Mouse (Mus musculus) G1E (cell line): ENCODE data around the gene Rbpj. TPM values are rescaled to one million over a fixed set of nuclear protein-coding genes. Genes with fewer than 3 reads are reported as not detected.
"Not testable (repeated sequence)": the region's sequence is repeated elsewhere in the genome, so short reads cannot be mapped to it uniquely, and the experiment has no call there.

Source experiments
- ATAC-seq: 2 replicates; pipeline ENCODE4 v1.8.0; 2016; ENCODE audit warnings: mild to moderate bottlenecking; ENCODE audit not compliant: insufficient number of reproducible peaks, poor library complexity, low FRiP score, severe bottlenecking; ENCODE audit errors: extremely low read depth
- DNase-seq: peaks from one replicate; pipeline ENCODE4 v3.0.0; 2012; ENCODE audit warnings: low spot score
- H3K27me3 ChIP-seq: 2 replicates; pipeline ENCODE4 v1.6.1; 2012; ENCODE audit warnings: mild to moderate bottlenecking, low read length, inconsistent platforms; ENCODE audit not compliant: insufficient read depth
- H3K36me3 ChIP-seq: replicated peaks from 2 replicates; pipeline ENCODE3; 2012; ENCODE audit warnings: mild to moderate bottlenecking, inconsistent platforms
- H3K4me1 ChIP-seq: 2 replicates; pipeline ENCODE4 v1.6.1; 2012; ENCODE audit warnings: low read depth, low read length, inconsistent platforms, mixed read lengths; ENCODE audit not compliant: insufficient read depth
- H3K4me3 ChIP-seq: 2 replicates; pipeline ENCODE4 v1.5.1; 2012; ENCODE audit warnings: low read depth, mild to moderate bottlenecking, inconsistent platforms, low read length, moderate library complexity, mixed read lengths
- H3K9me3 ChIP-seq: replicated peaks from 2 replicates; pipeline ENCODE4 v1.6.1; 2012; ENCODE audit warnings: inconsistent platforms
- CTCF ChIP-seq: IDR thresholded peaks from 2 replicates; pipeline ENCODE4 v1.5.1; 2012; ENCODE audit warnings: low read depth, low read length, inconsistent platforms, mixed read lengths
- GATA1 ChIP-seq: IDR thresholded peaks from 2 replicates; pipeline ENCODE4 v1.6.1; 2012; ENCODE audit warnings: borderline replicate concordance, low read length, inconsistent platforms, mixed read lengths
- GATA2 ChIP-seq: IDR thresholded peaks from 2 replicates; pipeline ENCODE4 v1.6.1; 2012; ENCODE audit warnings: low read depth, low read length, inconsistent platforms, borderline replicate concordance
- POLR2AphosphoS5 ChIP-seq: IDR thresholded peaks from 2 replicates; pipeline ENCODE4 v1.6.1; 2012; ENCODE audit warnings: low read depth, low read length, inconsistent platforms; ENCODE audit not compliant: insufficient replicate concordance
- TAL1 ChIP-seq: conservative IDR thresholded peaks from 2 replicates; pipeline ENCODE4 v1.6.1; 2012; ENCODE audit warnings: low read depth, low read length, inconsistent platforms, mixed read lengths
- polyA plus RNA-seq: library from polyadenylated mRNA; stranded (reverse); fragments of >175 nt; gene quantifications from 2 replicates; pipeline ENCODE4 v1.2.3, GENCODE M21; 2012
- total RNA-seq, 2 experiments: library from RNA; stranded (forward) in 1 of 2; stranded (reverse) in 1 of 2; fragments of 200-1000 nt in 1 of 2; fragments of >200 nt in 1 of 2; fragmentation: Nextera tagmentation in 1 of 2; gene quantifications; 2 replicates each; pipeline ENCODE4 v1.2.3; 2014 to 2017

Gene Rbpj
- total and polyA plus RNA-seq, 3 experiments, result 5.5 to 33.5 (median 17.2) TPM

GRCm38 (mm10) chr5:53546979-53547472 is 81.1 kb downstream of the Rbpj start:
- Histone ChIP-seq H3K4me1 (no peaks in the 10 kb centered on the region), H3K9me3 (no peaks in the 10 kb centered on the region), H3K27me3 (peaks cover 3% of the 10 kb centered on the region; the same call in 1 of the 2 replicates), H3K36me3 (no peaks in the 10 kb centered on the region), H3K4me3 (no peak overlapping the region)
- TF ChIP-seq TAL1 (no peak), GATA1 (no peak), GATA2 (no peak), POLR2AphosphoS5 (no peak), CTCF (no peak)
- DNase-seq, result no peak
- no peak for ATAC-seq

GRCm38 (mm10) chr5:53550329-53550728 is 84.4 kb downstream of the Rbpj start:
- not testable (repeated sequence) for H3K36me3 ChIP-seq, H3K27me3 ChIP-seq, H3K4me1 ChIP-seq, H3K4me3 ChIP-seq, DNase-seq, ATAC-seq, H3K9me3 ChIP-seq

GRCm38 (mm10) chr5:53551394-53551793 is 85.4 kb downstream of the Rbpj start:
- ATAC-seq, result no peak
- Histone ChIP-seq H3K9me3 (no peaks in the 10 kb centered on the region), H3K36me3 (no peaks in the 10 kb centered on the region), H3K4me3 (no peak overlapping the region), H3K4me1 (no peaks in the 10 kb centered on the region), H3K27me3 (no peaks in the 10 kb centered on the region)
- DNase-seq, result no peak
- no peak for TF ChIP-seq CTCF
- TF ChIP-seq POLR2AphosphoS5, result no peak
- TF ChIP-seq GATA2, result no peak
- TF ChIP-seq TAL1, result no peak
- TF ChIP-seq GATA1, result no peak

GRCm38 (mm10) chr5:53551910-53552309 is 86.0 kb downstream of the Rbpj start:
- Histone ChIP-seq H3K4me1 (no peaks in the 10 kb centered on the region), H3K36me3 (no peaks in the 10 kb centered on the region), H3K4me3 (no peak overlapping the region), H3K9me3 (no peaks in the 10 kb centered on the region), H3K27me3 (no peaks in the 10 kb centered on the region)
- TF ChIP-seq GATA2 (no peak), CTCF (no peak), POLR2AphosphoS5 (no peak), TAL1 (no peak), GATA1 (no peak)
- ATAC-seq, result no peak
- no peak for DNase-seq

- H3K36me3 ChIP-seq, result no peaks in the 10 kb centered on the region
- TF ChIP-seq TAL1, result no peak
- no peak for TF ChIP-seq CTCF
- TF ChIP-seq POLR2AphosphoS5, result no peak
- no peak for TF ChIP-seq GATA2
- no peak for TF ChIP-seq GATA1
- H3K9me3 ChIP-seq, result no peaks in the 10 kb centered on the region
- DNase-seq (no peak), ATAC-seq (no peak)
- no peaks in the 10 kb centered on the region for H3K27me3 ChIP-seq
- H3K4me3 ChIP-seq, result no peak overlapping the region
- no peaks in the 10 kb centered on the region for H3K4me1 ChIP-seq
These were observed 87.3 kb downstream of the Rbpj start for GRCm38 (mm10) chr5:53553281-53553680.

GRCm38 (mm10) chr5:53554180-53554579 is 88.2 kb downstream of the Rbpj start:
- TF ChIP-seq TAL1, result no peak
- no peak for TF ChIP-seq CTCF
- TF ChIP-seq GATA2, result no peak
- TF ChIP-seq POLR2AphosphoS5, result no peak
- no peak for TF ChIP-seq GATA1
- H3K4me3 ChIP-seq, result no peak overlapping the region
- H3K27me3 ChIP-seq, result no peaks in the 10 kb centered on the region
- H3K4me1 ChIP-seq, result no peaks in the 10 kb centered on the region
- no peak for ATAC-seq
- H3K36me3 ChIP-seq, result no peaks in the 10 kb centered on the region
- DNase-seq, result no peak
- H3K9me3 ChIP-seq, result no peaks in the 10 kb centered on the region

- ATAC-seq, result no peak
- Histone ChIP-seq H3K4me3 (no peak overlapping the region), H3K36me3 (no peaks in the 10 kb centered on the region), H3K9me3 (no peaks in the 10 kb centered on the region), H3K4me1 (no peaks in the 10 kb centered on the region), H3K27me3 (no peaks in the 10 kb centered on the region)
- DNase-seq, result no peak
- no peak for TF ChIP-seq TAL1
- TF ChIP-seq GATA2, result no peak
- TF ChIP-seq POLR2AphosphoS5, result no peak
- no peak for TF ChIP-seq GATA1
- TF ChIP-seq CTCF, result no peak
These were observed 89.0 kb downstream of the Rbpj start for GRCm38 (mm10) chr5:53554926-53555325.
